Mouse (Mus musculus) lung, postnatal 0 days (tissue): ENCODE measurements at regions not wholly inside any gene's neighbourhood (a gene's known extent, or its start where the extent isn't known, plus 50 kb on each side); places are given as distances from the start of the nearest gene placed in this dataset.

Experiments
- CTCF ChIP-seq: IDR thresholded peaks from 2 replicates; pipeline ENCODE4 v1.5.1; 2016; ENCODE audit warnings: antibody characterized with exemption, mild to moderate bottlenecking
- EP300 ChIP-seq: IDR thresholded peaks from 2 replicates; pipeline ENCODE4 v1.6.1; 2016; ENCODE audit warnings: antibody characterized with exemption, mild to moderate bottlenecking, control low read depth

DNA sequence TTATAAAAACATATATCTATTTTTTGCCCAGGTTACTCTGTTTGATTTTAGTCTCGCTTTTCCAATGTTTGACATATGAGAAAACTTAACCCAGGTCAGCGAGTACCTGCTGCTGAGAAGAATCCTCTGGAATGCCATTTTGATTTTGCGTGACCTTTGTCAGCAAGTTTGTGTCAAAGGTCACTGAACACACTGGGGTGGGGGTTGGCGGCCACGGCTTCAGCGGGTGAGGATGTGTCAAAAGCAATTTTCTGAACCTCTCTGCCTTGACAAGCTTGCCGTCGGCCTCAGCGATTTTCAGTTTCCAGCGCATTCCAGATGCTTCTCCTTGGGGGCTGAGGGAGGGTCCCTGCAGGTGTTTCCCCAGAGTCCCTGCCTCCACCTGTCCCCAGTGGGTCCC is 157.4 kb downstream of the Bmp7 start:
- TF ChIP-seq CTCF (no peak), EP300 (no peak)
